Mouse (Mus musculus): ENCODE results near the gene Chchd2. TPM values are rescaled to one million over a fixed set of nuclear protein-coding genes. Genes with fewer than 3 reads are reported as not detected.

Gene Chchd2
- polyA plus RNA-seq, 2 experiments: 500 to 630 TPM

DNA sequence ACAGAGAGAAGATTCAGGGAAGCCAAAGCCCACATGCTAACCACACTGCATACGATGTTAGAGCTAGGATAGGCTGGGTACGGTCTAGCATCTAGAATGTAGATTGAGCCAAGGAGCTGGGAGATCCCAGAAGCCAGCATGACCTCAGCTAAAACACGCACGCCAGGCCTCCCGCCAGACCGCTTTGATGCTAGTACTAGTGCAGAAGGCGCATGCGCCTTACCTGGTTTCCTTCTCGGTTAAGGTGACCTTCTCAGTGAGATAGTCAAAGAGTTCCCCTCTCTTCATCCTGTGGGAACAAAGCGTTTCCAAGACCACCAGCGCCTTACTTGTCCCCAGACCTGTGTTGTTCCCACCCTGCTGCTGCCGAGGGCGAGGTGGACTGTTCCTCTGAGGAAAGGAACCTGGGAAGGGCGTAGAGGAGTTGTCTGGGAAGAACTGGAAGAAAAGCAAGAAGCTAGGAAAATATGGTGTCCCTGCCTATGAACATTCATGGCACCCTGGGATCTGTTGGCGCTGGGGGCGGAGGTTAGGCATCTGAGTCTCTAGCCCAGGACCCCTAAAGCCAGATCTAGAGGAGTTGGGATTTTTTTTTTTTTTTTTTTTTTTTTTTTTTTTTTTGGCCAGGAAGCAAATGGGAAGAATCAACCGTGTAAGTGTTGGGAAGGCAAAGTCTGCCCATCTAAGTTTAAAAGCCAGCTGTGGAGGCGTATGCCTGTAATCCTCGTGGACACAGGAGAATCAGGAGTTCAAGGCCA lies 17.9 kb downstream of the Chchd2 start:
- Histone ChIP-seq H3K9me3 (ENCODE audit: control insufficient read depth, low read length) (no peaks in the 10 kb centered on the region), H3K4me2 (ENCODE audit: low read depth) (no peak overlapping the region), H3K4me1 (replicated peaks; ENCODE audit: control insufficient read depth in 2 of 2, insufficient read depth in 2 of 2, low read length in 1 of 2) (no peaks in the 10 kb centered on the region), H3K4me3 (ENCODE audit: insufficient read depth in 1 of 2, low read depth in 2 of 2, low read length in 2 of 2) (no peak overlapping the region), H3K27me3 (ENCODE audit: control insufficient read depth, insufficient read depth, low read length) (no peaks in the 10 kb centered on the region), H3K27ac (no peak overlapping the region), H3K36me3 (replicated peaks; ENCODE audit: control insufficient read depth, insufficient read depth, low read depth) (no peaks in the 10 kb centered on the region), H3K9ac (replicated peaks) (no peak overlapping the region)
- WGBS (ENCODE audit: insufficient replicate concordance): 80% methylated on average over 19 of the region's 19 CpGs
- DNase-seq (ENCODE audit: low read depth in 3 of 3, low spot score in 3 of 3) (no peak), ATAC-seq (ENCODE audit: insufficient read depth) (no peak)
- TF ChIP-seq EP300 (IDR thresholded peaks at IDR 0.05; ENCODE audit: low read depth) (no peak), CTCF (IDR thresholded peaks at IDR 0.05; ENCODE audit: low read depth) (no peak)

DNA sequence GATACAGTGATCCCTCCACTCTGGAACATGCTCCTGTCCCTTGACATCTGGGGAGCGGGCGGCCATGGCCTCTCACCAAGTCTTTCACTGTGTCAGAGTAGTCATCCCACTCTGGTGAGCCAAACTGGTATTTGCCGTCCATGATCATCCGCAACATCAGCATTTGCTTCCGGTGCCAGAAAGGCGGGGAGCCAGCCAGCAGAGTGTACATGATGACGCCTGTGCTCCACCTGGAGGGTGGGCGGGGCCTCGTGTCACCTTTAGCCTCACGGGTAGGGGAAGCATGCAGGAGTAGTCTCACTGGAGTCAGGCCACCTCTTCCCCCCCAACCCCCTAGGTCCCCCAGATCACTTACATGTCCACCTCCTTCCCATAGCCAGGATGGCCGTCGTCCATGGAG lies 21.4 kb downstream of the Chchd2 start:
- TF ChIP-seq EP300 (IDR thresholded peaks at IDR 0.05; ENCODE audit: low read depth) (no peak), CTCF (IDR thresholded peaks at IDR 0.05; ENCODE audit: low read depth) (no peak)
- WGBS (ENCODE audit: insufficient replicate concordance): 72% methylated on average over 12 of the region's 12 CpGs
- no peak for ATAC-seq (ENCODE audit: insufficient read depth)

DNA sequence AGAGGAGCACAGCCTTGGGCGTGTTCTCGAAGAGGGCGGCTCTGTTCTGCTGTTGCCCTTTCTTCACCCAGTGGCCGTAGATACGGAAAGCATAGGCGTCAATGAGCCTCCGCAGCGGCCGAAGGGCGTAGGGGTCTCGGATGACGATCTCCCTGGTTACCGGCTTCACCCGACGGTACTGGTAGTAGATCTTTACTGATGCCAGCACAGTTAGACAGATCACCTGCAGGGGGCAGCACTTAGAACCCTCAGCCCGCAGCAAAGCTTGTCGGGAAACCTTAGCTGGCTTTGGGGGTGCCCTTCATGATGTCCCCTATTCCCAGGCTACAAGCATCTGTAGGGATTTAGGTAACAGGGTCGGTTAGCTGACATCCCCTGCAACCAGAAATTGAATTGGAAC lies 22.8 kb downstream of the Chchd2 start:
- WGBS (ENCODE audit: insufficient replicate concordance): 12% methylated on average over 18 of the region's 18 CpGs
- ATAC-seq (ENCODE audit: insufficient read depth): no peak; the same call in 1 of the 2 replicates
- no peaks in the 10 kb centered on the region for H3K4me1 ChIP-seq (replicated peaks; ENCODE audit: control insufficient read depth in 2 of 2, insufficient read depth in 2 of 2, low read length in 1 of 2)

More for the DNA sequence above, 21.4 kb downstream of the Chchd2 start:
- Histone ChIP-seq H3K9ac (replicated peaks) (no peak overlapping the region), H3K4me2 (ENCODE audit: low read depth) (no peak overlapping the region), H3K4me1 (replicated peaks; ENCODE audit: control insufficient read depth in 2 of 2, insufficient read depth in 2 of 2, low read length in 1 of 2) (no peaks in the 10 kb centered on the region), H3K27me3 (ENCODE audit: control insufficient read depth, insufficient read depth, low read length) (no peaks in the 10 kb centered on the region), H3K27ac (no peak overlapping the region), H3K9me3 (ENCODE audit: control insufficient read depth, low read length) (no peaks in the 10 kb centered on the region), H3K36me3 (replicated peaks; ENCODE audit: control insufficient read depth, insufficient read depth, low read depth) (no peaks in the 10 kb centered on the region), H3K4me3 (ENCODE audit: insufficient read depth in 1 of 2, low read depth in 2 of 2, low read length in 2 of 2) (no peak overlapping the region)
- DNase-seq (ENCODE audit: low read depth in 3 of 3, low spot score in 3 of 3): no peak

DNA sequence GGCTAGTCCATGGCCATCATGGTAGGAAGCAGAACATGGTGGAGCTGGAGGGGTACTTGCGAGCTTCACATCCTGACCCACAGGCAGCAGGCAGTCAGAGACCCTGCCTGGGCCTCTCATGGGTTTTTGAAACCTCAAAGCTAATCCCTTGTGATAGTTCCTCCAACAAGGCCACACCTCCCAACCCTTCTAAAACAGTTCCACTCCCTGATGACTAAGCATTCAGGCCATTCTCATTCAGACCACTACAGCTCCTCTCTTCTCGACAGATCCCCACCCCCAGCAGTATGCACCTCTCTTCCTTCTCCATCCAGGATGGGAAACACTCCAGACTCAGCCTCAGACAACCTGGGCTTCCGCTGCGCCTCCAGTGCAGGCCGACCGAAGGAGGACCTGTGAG lies 24.9 kb downstream of the Chchd2 start:
- Histone ChIP-seq H3K4me2 (ENCODE audit: low read depth) (no peak overlapping the region), H3K27me3 (ENCODE audit: control insufficient read depth, insufficient read depth, low read length) (no peaks in the 10 kb centered on the region), H3K9me3 (ENCODE audit: control insufficient read depth, low read length) (no peaks in the 10 kb centered on the region), H3K27ac (no peak overlapping the region), H3K9ac (replicated peaks) (no peak overlapping the region), H3K4me1 (replicated peaks; ENCODE audit: control insufficient read depth in 2 of 2, insufficient read depth in 2 of 2, low read length in 1 of 2) (no peaks in the 10 kb centered on the region), H3K36me3 (replicated peaks; ENCODE audit: control insufficient read depth, insufficient read depth, low read depth) (no peaks in the 10 kb centered on the region; the same call in 1 of the 2 replicates), H3K4me3 (ENCODE audit: insufficient read depth in 1 of 2, low read depth in 2 of 2, low read length in 2 of 2) (no peak overlapping the region)
- WGBS (ENCODE audit: insufficient replicate concordance): 86% methylated on average over 6 of the region's 6 CpGs
- TF ChIP-seq CTCF (IDR thresholded peaks at IDR 0.05; ENCODE audit: low read depth): no peak
- no peak for TF ChIP-seq EP300 (IDR thresholded peaks at IDR 0.05; ENCODE audit: low read depth)
- ATAC-seq (ENCODE audit: insufficient read depth): no peak
- no peak for DNase-seq (ENCODE audit: low read depth in 3 of 3, low spot score in 3 of 3)

More for the DNA sequence above, 22.8 kb downstream of the Chchd2 start:
- Histone ChIP-seq H3K4me3 (ENCODE audit: insufficient read depth in 1 of 2, low read depth in 2 of 2, low read length in 2 of 2) (no peak overlapping the region), H3K36me3 (replicated peaks; ENCODE audit: control insufficient read depth, insufficient read depth, low read depth) (no peaks in the 10 kb centered on the region), H3K27ac (no peak overlapping the region), H3K4me2 (ENCODE audit: low read depth) (peak overlapping the region; percentile 11), H3K9me3 (ENCODE audit: control insufficient read depth, low read length) (no peaks in the 10 kb centered on the region), H3K27me3 (ENCODE audit: control insufficient read depth, insufficient read depth, low read length) (no peaks in the 10 kb centered on the region), H3K9ac (replicated peaks) (no peak overlapping the region)
- peak in 1 of 3 experiments; percentile 20 for DNase-seq (ENCODE audit: low read depth in 3 of 3, low spot score in 3 of 3)
- no peak for TF ChIP-seq EP300 (IDR thresholded peaks at IDR 0.05; ENCODE audit: low read depth)
- peak; percentile 82 for TF ChIP-seq CTCF (IDR thresholded peaks at IDR 0.05; ENCODE audit: low read depth)

DNA sequence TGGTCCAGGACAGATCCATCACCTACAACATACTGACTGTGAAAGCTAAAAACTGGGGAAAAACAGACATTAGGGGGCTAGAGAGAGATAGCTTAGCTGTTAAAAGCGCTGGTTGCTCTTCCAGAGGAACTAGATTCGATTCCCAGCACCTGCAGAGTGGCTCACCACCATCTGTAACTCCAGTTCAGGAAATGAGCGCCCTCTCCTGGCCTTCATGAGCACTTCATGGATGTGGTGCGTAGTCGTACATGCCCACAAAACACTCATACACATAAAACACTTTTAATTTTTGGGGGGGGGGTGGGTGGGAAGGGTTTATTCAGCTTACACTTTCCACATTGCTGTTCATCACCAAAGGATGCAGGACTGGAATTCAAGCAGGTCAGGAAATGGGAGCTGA lies 30.9 kb downstream of the Chchd2 start:
- TF ChIP-seq EP300 (IDR thresholded peaks at IDR 0.05; ENCODE audit: low read depth) (no peak), CTCF (IDR thresholded peaks at IDR 0.05; ENCODE audit: low read depth) (peak; percentile 51)
- DNase-seq (ENCODE audit: low read depth in 3 of 3, low spot score in 3 of 3) (no peak), ATAC-seq (ENCODE audit: insufficient read depth) (no peak)
- no peak overlapping the region for H3K4me2 ChIP-seq (ENCODE audit: low read depth)
- peaks cover 5% of the 10 kb centered on the region for H3K36me3 ChIP-seq (replicated peaks; ENCODE audit: control insufficient read depth, insufficient read depth, low read depth)
- no peak overlapping the region for H3K4me3 ChIP-seq (ENCODE audit: insufficient read depth in 1 of 2, low read depth in 2 of 2, low read length in 2 of 2)
- no peaks in the 10 kb centered on the region for H3K27me3 ChIP-seq (ENCODE audit: control insufficient read depth, insufficient read depth, low read length)
- no peaks in the 10 kb centered on the region for H3K4me1 ChIP-seq (replicated peaks; ENCODE audit: control insufficient read depth in 2 of 2, insufficient read depth in 2 of 2, low read length in 1 of 2)
- 73% methylated on average over 5 of the region's 5 CpGs for WGBS (ENCODE audit: insufficient replicate concordance)
- no peak overlapping the region for H3K9ac ChIP-seq (replicated peaks)
- H3K27ac ChIP-seq: no peak overlapping the region
- no peaks in the 10 kb centered on the region for H3K9me3 ChIP-seq (ENCODE audit: control insufficient read depth, low read length)
